ENCODE assay signal across 21 mouse cellular contexts in genomic region chr13:97919590-97919989, GRCm38 (mm10).
DNase-seq lines count a peak whose midpoint lies in the region; ATAC-seq lines count a peak whose summit lies in the region.
"Had no signal": no experiment of that assay in that cellular context is flagged by ENCODE, and none has a peak within 500 bp of the region (broad histone marks: within the 10 kb centered on the region; RNA-seq: fewer than 3 reads in every experiment).

No protein-coding gene starts in this region.

- H3K36me3 ChIP-seq in midbrain, embryonic 12.5 days = no peaks in the 10 kb centered on the region
- no peaks in the 10 kb centered on the region for H3K36me3 ChIP-seq in midbrain, embryonic 13.5 days
- H3K36me3 ChIP-seq in forebrain, embryonic 14.5 days (ENCODE audit: control insufficient read depth, insufficient read depth, low read length) = no peaks in the 10 kb centered on the region
- H3K36me3 ChIP-seq in hindbrain, embryonic 15.5 days = no peaks in the 10 kb centered on the region
- H3K36me3 ChIP-seq: embryonic facial prominence, embryonic 12.5 days; limb, embryonic 13.5 days; liver, embryonic 13.5 days had no signal

- no peak overlapping the region for H3K4me3 ChIP-seq in midbrain, embryonic 12.5 days
- H3K4me3 ChIP-seq in midbrain, embryonic 13.5 days (replicated peaks) = no peak overlapping the region
- H3K4me3 ChIP-seq in forebrain, embryonic 14.5 days (ENCODE audit: low read depth, low read length) = no peak overlapping the region
- H3K4me3 ChIP-seq in hindbrain, embryonic 15.5 days = no peak overlapping the region
- H3K4me3 ChIP-seq: embryonic facial prominence, embryonic 12.5 days; limb, embryonic 13.5 days; liver, embryonic 13.5 days; myocyte had no signal

- no peaks in the 10 kb centered on the region for H3K9me3 ChIP-seq in midbrain, embryonic 12.5 days
- no peaks in the 10 kb centered on the region for H3K9me3 ChIP-seq in midbrain, embryonic 13.5 days
- H3K9me3 ChIP-seq in forebrain, embryonic 14.5 days (replicated peaks; ENCODE audit: control insufficient read depth, low read length) = no peaks in the 10 kb centered on the region
- H3K9me3 ChIP-seq in hindbrain, embryonic 15.5 days = no peaks in the 10 kb centered on the region
- H3K9me3 ChIP-seq: embryonic facial prominence, embryonic 12.5 days; limb, embryonic 13.5 days; liver, embryonic 13.5 days had no signal

- ATAC-seq in frontal cortex, adult (ENCODE audit: low TSS enrichment) = peak; percentile 18; the same call in 1 of the 2 replicates
- 0 out of 2 replicates have a peak, but pooled peaks have one; percentile 34 for ATAC-seq in midbrain, embryonic 12.5 days (ENCODE audit: low FRiP score, low read depth)
- ATAC-seq in midbrain, embryonic 13.5 days = no peak
- ATAC-seq in forebrain, embryonic 14.5 days = peak; percentile 46; the same call in 1 of the 2 replicates
- ATAC-seq in hindbrain, embryonic 15.5 days (ENCODE audit: low FRiP score, low read depth) = 0 out of 2 replicates have a peak, but pooled peaks have one; percentile 15

- H3K4me1 ChIP-seq in midbrain, embryonic 12.5 days = peaks cover 6% of the 10 kb centered on the region
- peaks cover 12% of the 10 kb centered on the region for H3K4me1 ChIP-seq in midbrain, embryonic 13.5 days (replicated peaks)
- H3K4me1 ChIP-seq in forebrain, embryonic 14.5 days (ENCODE audit: control insufficient read depth, insufficient read depth, low read length) = peaks cover 11% of the 10 kb centered on the region; the same call in 1 of the 2 replicates
- H3K4me1 ChIP-seq in hindbrain, embryonic 15.5 days (replicated peaks) = peaks cover 19% of the 10 kb centered on the region
- H3K4me1 ChIP-seq: liver, embryonic 13.5 days had no signal

- H3K27ac ChIP-seq in midbrain, embryonic 12.5 days (replicated peaks) = no peak overlapping the region
- H3K27ac ChIP-seq in midbrain, embryonic 13.5 days = no peak overlapping the region
- H3K27ac ChIP-seq in forebrain, embryonic 14.5 days (ENCODE audit: low read depth, low read length) = 0 out of 2 replicates have a peak overlapping the region, but pooled peaks have one; percentile 24
- H3K27ac ChIP-seq in hindbrain, embryonic 15.5 days (replicated peaks) = no peak overlapping the region
- H3K27ac ChIP-seq: embryonic facial prominence, embryonic 12.5 days; limb, embryonic 13.5 days; liver, embryonic 13.5 days had no signal

- no peak overlapping the region for H3K4me2 ChIP-seq in midbrain, embryonic 12.5 days (replicated peaks)
- no peak overlapping the region for H3K4me2 ChIP-seq in midbrain, embryonic 13.5 days (replicated peaks)
- H3K4me2 ChIP-seq in forebrain, embryonic 14.5 days (ENCODE audit: low read length) = no peak overlapping the region
- no peak overlapping the region for H3K4me2 ChIP-seq in hindbrain, embryonic 15.5 days
- H3K4me2 ChIP-seq: embryonic facial prominence, embryonic 12.5 days; heart, embryonic 11.5 days; limb, embryonic 13.5 days; liver, embryonic 13.5 days; lung, embryonic 14.5 days had no signal

- H3K9ac ChIP-seq in midbrain, embryonic 12.5 days (replicated peaks) = no peak overlapping the region
- no peak overlapping the region for H3K9ac ChIP-seq in midbrain, embryonic 13.5 days (replicated peaks)
- H3K9ac ChIP-seq in forebrain, embryonic 14.5 days (ENCODE audit: low read length) = no peak overlapping the region
- H3K9ac ChIP-seq in hindbrain, embryonic 15.5 days = no peak overlapping the region
- H3K9ac ChIP-seq: embryonic facial prominence, embryonic 12.5 days; limb, embryonic 13.5 days; liver, embryonic 13.5 days; lung, embryonic 14.5 days had no signal

- peaks cover 45% of the 10 kb centered on the region for H3K27me3 ChIP-seq in midbrain, embryonic 12.5 days
- peaks cover 49% of the 10 kb centered on the region for H3K27me3 ChIP-seq in midbrain, embryonic 13.5 days
- no peaks in the 10 kb centered on the region for H3K27me3 ChIP-seq in forebrain, embryonic 14.5 days (replicated peaks; ENCODE audit: control insufficient read depth, insufficient read depth, low read length)
- H3K27me3 ChIP-seq in hindbrain, embryonic 15.5 days = no peaks in the 10 kb centered on the region
- H3K27me3 ChIP-seq: embryonic facial prominence, embryonic 12.5 days; limb, embryonic 13.5 days; liver, embryonic 13.5 days had no signal

- no peak for DNase-seq in frontal cortex, postnatal 14 days (ENCODE audit: low spot score in 2 of 2)
- DNase-seq in forebrain, embryonic 14.5 days (ENCODE audit: low spot score) = peak; percentile 47
- DNase-seq in spleen, postnatal 4 days (ENCODE audit: low spot score in 2 of 2) = no peak
- DNase-seq: adrenal gland, postnatal 25 days; B cell, adult 2 months; cerebellum, adult 18-20 months; heart, postnatal 10 days; kidney, adult 9 months; kidney, postnatal 4 days; liver, embryonic 13.5 days; lung, embryonic 14.5 days; lung, postnatal 4 days; right cerebral cortex, postnatal 4 days had no signal

- 5% methylated on average over 8 of the region's 8 CpGs for WGBS in midbrain, embryonic 12.5 days
- 10% methylated on average over 8 of the region's 8 CpGs for whole genome bisulfite sequencing in midbrain, embryonic 13.5 days
- WGBS in forebrain, embryonic 14.5 days = 8% methylated on average over 8 of the region's 8 CpGs
- WGBS in hindbrain, embryonic 15.5 days = 28% methylated on average over 8 of the region's 8 CpGs
